Mouse (Mus musculus): ENCODE measurements at regions not wholly inside any gene's neighbourhood (a gene's known extent, or its start where the extent isn't known, plus 50 kb on each side); places are given as distances from the start of the nearest gene placed in this dataset.

DNA sequence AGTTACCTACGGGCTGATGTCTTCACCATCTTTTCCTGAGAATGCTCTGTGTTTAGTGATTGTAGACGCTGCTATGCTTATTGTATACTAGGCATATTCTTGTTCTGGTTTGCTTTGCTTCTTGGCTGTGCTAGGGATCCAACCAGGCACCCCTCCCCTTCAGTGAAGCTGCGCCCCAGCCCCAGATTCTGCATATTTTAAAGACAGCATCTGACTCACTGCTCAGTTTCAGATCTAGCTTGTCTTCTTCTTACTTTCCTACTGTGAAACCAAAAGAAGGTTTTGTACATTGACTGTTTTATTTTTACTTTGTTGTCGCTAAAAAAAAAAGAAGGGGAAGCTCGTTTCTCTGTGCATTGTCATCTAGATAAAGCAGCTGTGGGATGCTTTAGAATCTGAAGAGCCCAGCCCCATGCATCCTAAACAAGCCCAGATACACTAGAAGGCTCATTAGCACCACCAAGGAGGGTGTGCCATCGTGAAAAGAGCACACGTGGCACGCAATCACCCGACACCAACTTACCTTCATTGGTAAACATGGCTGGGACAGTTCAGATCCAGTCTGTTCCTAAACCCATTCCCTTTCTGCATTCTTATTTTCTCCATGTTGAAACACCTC is 83.7 kb upstream of the Phyhipl start:
- Histone ChIP-seq H3K27me3 (replicated peaks; ENCODE audit: control insufficient read depth, insufficient read depth, low read length) (no peaks in the 10 kb centered on the region), H3K4me1 (ENCODE audit: control insufficient read depth, insufficient read depth, low read length) (no peaks in the 10 kb centered on the region), H3K27ac (replicated peaks; ENCODE audit: low read depth, low read length) (no peak overlapping the region), H3K9me3 (ENCODE audit: control insufficient read depth, low read length) (no peaks in the 10 kb centered on the region), H3K4me3 (ENCODE audit: low read depth, low read length) (no peak overlapping the region), H3K4me2 (ENCODE audit: low read depth, low read length) (no peak overlapping the region), H3K36me3 (ENCODE audit: control insufficient read depth, insufficient read depth, low read length) (no peaks in the 10 kb centered on the region), H3K9ac (ENCODE audit: low read depth, low read length) (no peak overlapping the region)
- ATAC-seq (ENCODE audit: low read depth) (no peak), DNase-seq (ENCODE audit: low spot score) (no peak)
- 79% methylated on average over 9 of the region's 9 CpGs for WGBS

- no peak overlapping the region for H3K4me3 ChIP-seq (ENCODE audit: low read depth, low read length)
- H3K36me3 ChIP-seq (ENCODE audit: control insufficient read depth, insufficient read depth, low read length): no peaks in the 10 kb centered on the region
- H3K4me2 ChIP-seq (ENCODE audit: low read depth, low read length): no peak overlapping the region
- H3K9ac ChIP-seq (ENCODE audit: low read depth, low read length): no peak overlapping the region
- no peaks in the 10 kb centered on the region for H3K4me1 ChIP-seq (ENCODE audit: control insufficient read depth, insufficient read depth, low read length)
- H3K9me3 ChIP-seq (ENCODE audit: control insufficient read depth, low read length): no peaks in the 10 kb centered on the region
- no peaks in the 10 kb centered on the region for H3K27me3 ChIP-seq (replicated peaks; ENCODE audit: control insufficient read depth, insufficient read depth, low read length)
- ATAC-seq (ENCODE audit: low read depth) (no peak), DNase-seq (ENCODE audit: low spot score) (no peak)
- no peak overlapping the region for H3K27ac ChIP-seq (replicated peaks; ENCODE audit: low read depth, low read length)
These were observed 82.9 kb upstream of the Phyhipl start for GRCm38 (mm10) chr10:70738686-70739085.

- H3K27me3 ChIP-seq (replicated peaks; ENCODE audit: control insufficient read depth, insufficient read depth, low read length): no peaks in the 10 kb centered on the region
- H3K27ac ChIP-seq (replicated peaks; ENCODE audit: low read depth, low read length): no peak overlapping the region
- ATAC-seq (ENCODE audit: low read depth): no peak
- no peak overlapping the region for H3K4me3 ChIP-seq (ENCODE audit: low read depth, low read length)
- WGBS: 75% methylated on average over 12 of the region's 12 CpGs
- H3K9ac ChIP-seq (ENCODE audit: low read depth, low read length): no peak overlapping the region
- no peaks in the 10 kb centered on the region for H3K9me3 ChIP-seq (ENCODE audit: control insufficient read depth, low read length)
- no peak for DNase-seq (ENCODE audit: low spot score)
- H3K4me1 ChIP-seq (ENCODE audit: control insufficient read depth, insufficient read depth, low read length): no peaks in the 10 kb centered on the region
- H3K36me3 ChIP-seq (ENCODE audit: control insufficient read depth, insufficient read depth, low read length): no peaks in the 10 kb centered on the region
- no peak overlapping the region for H3K4me2 ChIP-seq (ENCODE audit: low read depth, low read length)
These were observed 78.2 kb upstream of the Phyhipl start for GRCm38 (mm10) chr10:70733956-70734355.

GRCm38 (mm10) chr10:70733478-70733877 is 77.7 kb upstream of the Phyhipl start:
- WGBS: 77% methylated on average over 7 of the region's 7 CpGs
- H3K27ac ChIP-seq (replicated peaks; ENCODE audit: low read depth, low read length): no peak overlapping the region
- H3K4me2 ChIP-seq (ENCODE audit: low read depth, low read length): no peak overlapping the region
- no peaks in the 10 kb centered on the region for H3K4me1 ChIP-seq (ENCODE audit: control insufficient read depth, insufficient read depth, low read length)
- no peaks in the 10 kb centered on the region for H3K36me3 ChIP-seq (ENCODE audit: control insufficient read depth, insufficient read depth, low read length)
- H3K27me3 ChIP-seq (replicated peaks; ENCODE audit: control insufficient read depth, insufficient read depth, low read length): no peaks in the 10 kb centered on the region
- H3K4me3 ChIP-seq (ENCODE audit: low read depth, low read length): no peak overlapping the region
- ATAC-seq (ENCODE audit: low read depth): no peak
- DNase-seq (ENCODE audit: low spot score): no peak
- no peak overlapping the region for H3K9ac ChIP-seq (ENCODE audit: low read depth, low read length)
- no peaks in the 10 kb centered on the region for H3K9me3 ChIP-seq (ENCODE audit: control insufficient read depth, low read length)

GRCm38 (mm10) chr10:70725091-70725490 is 69.3 kb upstream of the Phyhipl start:
- DNase-seq (ENCODE audit: low spot score) (no peak), ATAC-seq (ENCODE audit: low read depth) (no peak)
- H3K4me3 ChIP-seq (ENCODE audit: low read depth, low read length): no peak overlapping the region
- WGBS: 79% methylated on average over 3 of the region's 3 CpGs
- no peaks in the 10 kb centered on the region for H3K27me3 ChIP-seq (replicated peaks; ENCODE audit: control insufficient read depth, insufficient read depth, low read length)
- H3K4me1 ChIP-seq (ENCODE audit: control insufficient read depth, insufficient read depth, low read length): no peaks in the 10 kb centered on the region
- no peak overlapping the region for H3K4me2 ChIP-seq (ENCODE audit: low read depth, low read length)
- no peak overlapping the region for H3K9ac ChIP-seq (ENCODE audit: low read depth, low read length)
- no peaks in the 10 kb centered on the region for H3K9me3 ChIP-seq (ENCODE audit: control insufficient read depth, low read length)
- H3K36me3 ChIP-seq (ENCODE audit: control insufficient read depth, insufficient read depth, low read length): no peaks in the 10 kb centered on the region
- H3K27ac ChIP-seq (replicated peaks; ENCODE audit: low read depth, low read length): no peak overlapping the region

DNA sequence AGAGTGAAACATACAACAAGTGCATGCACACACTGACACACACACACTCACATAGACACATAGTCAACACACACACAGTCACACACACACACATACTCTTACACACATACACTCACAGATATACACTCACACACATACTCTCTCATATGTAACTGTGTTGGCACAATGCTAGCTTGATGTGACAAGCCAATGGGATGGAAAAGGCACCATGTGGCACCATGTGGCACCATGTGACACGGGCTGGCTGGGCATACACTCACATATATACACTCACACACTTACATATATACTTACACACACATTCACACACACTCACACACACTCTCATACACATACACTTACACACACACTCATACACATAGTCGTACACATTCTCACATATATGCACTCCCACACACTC is 67.0 kb upstream of the Phyhipl start:
- Histone ChIP-seq H3K9ac (ENCODE audit: low read depth, low read length) (no peak overlapping the region), H3K4me3 (ENCODE audit: low read depth, low read length) (no peak overlapping the region), H3K9me3 (ENCODE audit: control insufficient read depth, low read length) (no peaks in the 10 kb centered on the region), H3K36me3 (ENCODE audit: control insufficient read depth, insufficient read depth, low read length) (no peaks in the 10 kb centered on the region), H3K4me1 (ENCODE audit: control insufficient read depth, insufficient read depth, low read length) (no peaks in the 10 kb centered on the region), H3K4me2 (ENCODE audit: low read depth, low read length) (no peak overlapping the region), H3K27me3 (replicated peaks; ENCODE audit: control insufficient read depth, insufficient read depth, low read length) (no peaks in the 10 kb centered on the region), H3K27ac (replicated peaks; ENCODE audit: low read depth, low read length) (no peak overlapping the region)
- DNase-seq (ENCODE audit: low spot score) (no peak), ATAC-seq (ENCODE audit: low read depth) (no peak)
- 78% methylated on average over 2 of the region's 2 CpGs for WGBS

- DNase-seq (ENCODE audit: low spot score) (no peak), ATAC-seq (ENCODE audit: low read depth) (no peak)
- no peaks in the 10 kb centered on the region for H3K4me1 ChIP-seq (ENCODE audit: control insufficient read depth, insufficient read depth, low read length)
- no peaks in the 10 kb centered on the region for H3K27me3 ChIP-seq (replicated peaks; ENCODE audit: control insufficient read depth, insufficient read depth, low read length)
- no peaks in the 10 kb centered on the region for H3K9me3 ChIP-seq (ENCODE audit: control insufficient read depth, low read length)
- H3K36me3 ChIP-seq (ENCODE audit: control insufficient read depth, insufficient read depth, low read length): no peaks in the 10 kb centered on the region
- no peak overlapping the region for H3K4me3 ChIP-seq (ENCODE audit: low read depth, low read length)
- H3K27ac ChIP-seq (replicated peaks; ENCODE audit: low read depth, low read length): no peak overlapping the region
- 77% methylated on average over 5 of the region's 5 CpGs for WGBS
- H3K9ac ChIP-seq (ENCODE audit: low read depth, low read length): no peak overlapping the region
- H3K4me2 ChIP-seq (ENCODE audit: low read depth, low read length): no peak overlapping the region
These were observed 66.6 kb upstream of the Phyhipl start for GRCm38 (mm10) chr10:70722381-70722780.

- no peaks in the 10 kb centered on the region for H3K9me3 ChIP-seq (ENCODE audit: control insufficient read depth, low read length)
- H3K27me3 ChIP-seq (replicated peaks; ENCODE audit: control insufficient read depth, insufficient read depth, low read length): no peaks in the 10 kb centered on the region
- 12% methylated on average over 5 of the region's 8 CpGs for WGBS
- H3K9ac ChIP-seq (ENCODE audit: low read depth, low read length): no peak overlapping the region
- H3K4me1 ChIP-seq (ENCODE audit: control insufficient read depth, insufficient read depth, low read length): no peaks in the 10 kb centered on the region
- H3K4me3 ChIP-seq (ENCODE audit: low read depth, low read length): no peak overlapping the region
- no peaks in the 10 kb centered on the region for H3K36me3 ChIP-seq (ENCODE audit: control insufficient read depth, insufficient read depth, low read length)
- H3K27ac ChIP-seq (replicated peaks; ENCODE audit: low read depth, low read length): peak overlapping the region; percentile 80
- peak overlapping the region; percentile 38 for H3K4me2 ChIP-seq (ENCODE audit: low read depth, low read length)
- ATAC-seq (ENCODE audit: low read depth) (no peak), DNase-seq (ENCODE audit: low spot score) (peak; percentile 46)
These were observed 61.7 kb upstream of the Phyhipl start for GRCm38 (mm10) chr10:70717464-70717863.

DNA sequence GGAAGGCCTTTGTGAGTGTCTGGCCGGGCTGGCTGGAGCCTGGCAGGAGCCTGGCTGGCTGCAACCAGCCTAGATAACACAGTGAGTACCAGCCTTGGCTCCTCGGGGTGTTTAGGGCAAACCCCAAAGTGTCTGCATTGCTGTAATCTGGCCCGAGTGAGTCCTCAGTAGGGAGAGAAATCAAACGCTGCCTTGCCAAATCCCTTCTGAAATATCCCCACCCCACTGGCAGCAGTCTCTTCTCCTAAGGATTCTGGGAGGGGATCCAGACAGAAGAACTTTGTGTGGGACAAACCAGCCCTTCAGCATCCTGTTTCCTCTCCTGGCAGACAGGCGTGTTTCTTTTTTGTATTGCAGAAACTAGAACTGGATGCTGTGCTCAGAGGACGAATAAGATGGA is 61.3 kb upstream of the Phyhipl start:
- ATAC-seq (ENCODE audit: low read depth): peak; percentile 67
- H3K4me1 ChIP-seq (ENCODE audit: control insufficient read depth, insufficient read depth, low read length): no peaks in the 10 kb centered on the region
- peak; percentile 91 for DNase-seq (ENCODE audit: low spot score)
- no peaks in the 10 kb centered on the region for H3K27me3 ChIP-seq (replicated peaks; ENCODE audit: control insufficient read depth, insufficient read depth, low read length)
- H3K9me3 ChIP-seq (ENCODE audit: control insufficient read depth, low read length): no peaks in the 10 kb centered on the region
- 4% methylated on average over 6 of the region's 6 CpGs for WGBS
- H3K4me2 ChIP-seq (ENCODE audit: low read depth, low read length): peak overlapping the region; percentile 31
- 0 out of 2 replicates have a peak overlapping the region, but pooled peaks have one; percentile 30 for H3K9ac ChIP-seq (ENCODE audit: low read depth, low read length)
- H3K4me3 ChIP-seq (ENCODE audit: low read depth, low read length): no peak overlapping the region
- peak overlapping the region; percentile 80 for H3K27ac ChIP-seq (replicated peaks; ENCODE audit: low read depth, low read length)
- H3K36me3 ChIP-seq (ENCODE audit: control insufficient read depth, insufficient read depth, low read length): no peaks in the 10 kb centered on the region

All from embryonic facial prominence, embryonic 14.5 days (tissue).